Mouse (Mus musculus): ENCODE results near the gene Hs2st1. TPM values are rescaled to one million over a fixed set of nuclear protein-coding genes. Genes with fewer than 3 reads are reported as not detected.

The Hs2st1 gene
- polyA plus RNA-seq, 1 experiment, result 0.11 TPM

DNA sequence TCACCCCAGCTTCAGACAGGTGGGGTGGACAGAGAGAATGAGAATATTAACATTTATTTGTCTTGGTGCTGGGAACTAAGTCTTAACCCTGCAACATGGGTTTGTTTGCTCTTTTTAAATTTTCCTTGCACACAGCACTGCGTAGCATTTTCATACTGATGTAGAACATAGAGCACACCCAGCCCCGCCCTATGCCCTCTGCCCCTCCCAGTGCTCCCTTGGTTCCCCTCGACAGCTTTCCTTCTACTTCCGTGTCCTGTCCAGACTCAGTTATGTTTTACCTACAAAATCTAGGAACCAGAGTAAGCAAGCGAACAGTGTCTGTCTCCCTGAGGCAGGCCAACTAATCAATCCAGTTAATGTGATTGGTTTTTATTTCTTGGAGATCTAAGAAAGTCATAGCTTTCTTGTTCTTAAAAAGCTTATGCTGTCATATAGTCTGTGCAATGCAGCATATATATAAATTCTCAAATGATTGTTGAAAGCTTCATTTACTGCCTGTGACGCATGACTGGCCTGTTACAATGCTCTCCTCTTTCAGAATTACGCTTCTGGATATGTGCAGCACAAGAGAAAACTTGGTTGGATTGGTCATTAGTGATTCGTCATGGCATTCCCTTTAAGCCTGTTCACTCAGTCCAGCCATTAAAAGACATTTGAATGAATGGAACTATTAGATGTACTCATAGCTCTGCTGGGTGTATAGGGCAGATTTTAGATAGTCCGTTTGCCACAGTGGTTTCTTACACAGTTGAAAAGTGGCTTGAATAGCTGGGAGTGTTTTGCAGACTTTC lies 23.2 kb upstream of the Hs2st1 start:
- H3K9me3 ChIP-seq (ENCODE audit: control insufficient read depth, low read length), result peaks cover 6% of the 10 kb centered on the region
- no peak for TF ChIP-seq GATA1 (IDR thresholded peaks at IDR 0.05; ENCODE audit: low read length)
- TF ChIP-seq TAL1 (IDR thresholded peaks at IDR 0.05; ENCODE audit: low read length), result no peak
- H3K27me3 ChIP-seq (ENCODE audit: control insufficient read depth), result no peaks in the 10 kb centered on the region
- H3K4me3 ChIP-seq (replicated peaks), result no peak overlapping the region
- peaks cover 84% of the 10 kb centered on the region for H3K36me3 ChIP-seq (ENCODE audit: control insufficient read depth)
- H3K4me1 ChIP-seq (ENCODE audit: control insufficient read depth), result peaks cover 13% of the 10 kb centered on the region

DNA sequence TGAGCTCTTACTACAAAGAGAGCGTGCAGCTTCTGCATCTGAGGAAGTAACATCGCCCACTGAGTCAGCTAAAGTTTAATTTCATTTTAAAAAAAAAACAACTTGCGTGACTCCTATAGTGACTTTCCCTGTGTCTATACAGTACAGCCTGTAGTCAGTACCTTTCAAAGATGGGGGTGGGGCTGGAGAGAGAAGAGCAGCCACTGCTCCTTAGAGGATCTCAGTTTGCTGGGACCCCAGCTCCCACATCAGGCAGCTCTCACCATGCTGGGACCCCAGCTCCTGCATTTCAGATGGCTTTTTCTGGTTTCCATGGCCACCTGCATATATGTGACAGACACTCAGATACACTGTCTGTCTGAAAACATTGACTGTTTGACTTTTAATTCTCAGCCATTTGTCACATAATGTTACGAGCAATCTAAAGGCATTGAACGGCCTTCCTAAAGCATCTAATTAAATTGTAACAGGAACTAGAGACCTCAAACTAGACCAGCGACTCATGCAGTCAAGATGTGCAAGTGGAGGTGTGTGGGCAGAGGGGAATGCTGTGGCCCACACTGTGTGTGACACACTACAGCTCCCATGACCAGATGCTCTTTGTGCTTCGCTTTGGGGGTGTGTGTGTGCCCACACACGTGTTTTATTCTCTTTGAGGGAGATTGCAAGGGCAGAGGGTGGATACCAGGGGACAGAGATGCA lies 19.4 kb upstream of the Hs2st1 start:
- peaks cover 13% of the 10 kb centered on the region for H3K4me1 ChIP-seq (ENCODE audit: control insufficient read depth)
- H3K9me3 ChIP-seq (ENCODE audit: control insufficient read depth, low read length), result no peaks in the 10 kb centered on the region
- peaks cover 74% of the 10 kb centered on the region for H3K36me3 ChIP-seq (ENCODE audit: control insufficient read depth)
- TF ChIP-seq GATA1 (IDR thresholded peaks at IDR 0.05; ENCODE audit: low read length) (no peak), TAL1 (IDR thresholded peaks at IDR 0.05; ENCODE audit: low read length) (no peak)
- H3K4me3 ChIP-seq (replicated peaks), result no peak overlapping the region
- H3K27me3 ChIP-seq (ENCODE audit: control insufficient read depth), result no peaks in the 10 kb centered on the region

- no peak overlapping the region for H3K4me3 ChIP-seq (replicated peaks)
- peaks cover 14% of the 10 kb centered on the region for H3K4me1 ChIP-seq (ENCODE audit: control insufficient read depth)
- H3K27me3 ChIP-seq (ENCODE audit: control insufficient read depth), result no peaks in the 10 kb centered on the region
- no peaks in the 10 kb centered on the region for H3K9me3 ChIP-seq (ENCODE audit: control insufficient read depth, low read length)
- TF ChIP-seq TAL1 (IDR thresholded peaks at IDR 0.05; ENCODE audit: low read length), result no peak
- no peak for TF ChIP-seq GATA1 (IDR thresholded peaks at IDR 0.05; ENCODE audit: low read length)
- H3K36me3 ChIP-seq (ENCODE audit: control insufficient read depth), result peaks cover 82% of the 10 kb centered on the region
These were observed 16.8 kb upstream of the Hs2st1 start for GRCm38 (mm10) chr3:144586731-144587130.

DNA sequence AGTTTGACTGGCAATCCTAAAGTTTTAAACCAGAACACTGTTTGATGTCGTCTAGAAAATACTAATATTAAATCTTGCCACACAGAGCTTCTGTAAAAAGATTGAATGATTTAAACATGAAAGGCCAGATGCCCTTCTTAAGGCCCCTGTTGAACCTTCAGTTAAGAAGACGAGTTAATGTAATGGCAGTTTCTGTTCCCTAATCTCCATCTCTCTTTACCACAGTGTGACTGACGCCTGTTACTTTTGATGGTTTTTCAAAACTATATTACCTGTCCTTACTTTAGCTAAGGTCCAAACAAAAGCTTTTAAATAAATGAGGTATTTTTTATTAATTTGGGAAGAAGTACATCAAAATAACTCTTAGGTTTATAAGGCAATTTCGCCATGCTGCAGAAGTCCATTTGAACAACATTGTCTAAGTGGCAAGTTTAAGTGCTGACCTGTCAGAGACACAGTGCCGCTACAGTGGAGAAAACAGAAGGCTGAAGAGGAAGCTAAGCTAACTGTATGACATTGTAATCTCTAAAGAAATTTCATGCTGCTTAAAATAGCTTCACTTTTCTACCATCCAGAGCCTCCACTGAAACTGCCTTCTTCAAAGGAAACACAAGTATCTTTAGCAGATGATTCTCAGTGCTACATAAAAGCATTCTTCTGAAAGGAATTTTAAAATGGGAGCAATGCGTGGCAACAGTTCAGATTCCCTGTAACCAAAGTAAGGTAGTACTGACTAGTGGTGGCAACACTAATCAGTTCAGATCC lies 15.0 kb upstream of the Hs2st1 start:
- H3K27me3 ChIP-seq (ENCODE audit: control insufficient read depth), result no peaks in the 10 kb centered on the region
- H3K4me3 ChIP-seq (replicated peaks), result no peak overlapping the region
- TF ChIP-seq GATA1 (IDR thresholded peaks at IDR 0.05; ENCODE audit: low read length) (no peak), TAL1 (IDR thresholded peaks at IDR 0.05; ENCODE audit: low read length) (no peak)
- H3K4me1 ChIP-seq (ENCODE audit: control insufficient read depth), result peaks cover 20% of the 10 kb centered on the region
- no peaks in the 10 kb centered on the region for H3K9me3 ChIP-seq (ENCODE audit: control insufficient read depth, low read length)
- H3K36me3 ChIP-seq (ENCODE audit: control insufficient read depth), result peaks cover 82% of the 10 kb centered on the region

- Histone ChIP-seq H3K36me3 (ENCODE audit: control insufficient read depth) (peaks cover 82% of the 10 kb centered on the region), H3K27me3 (ENCODE audit: control insufficient read depth) (no peaks in the 10 kb centered on the region), H3K9me3 (ENCODE audit: control insufficient read depth, low read length) (no peaks in the 10 kb centered on the region), H3K4me3 (replicated peaks) (no peak overlapping the region), H3K4me1 (ENCODE audit: control insufficient read depth) (peaks cover 24% of the 10 kb centered on the region)
- TF ChIP-seq TAL1 (IDR thresholded peaks at IDR 0.05; ENCODE audit: low read length), result no peak
- no peak for TF ChIP-seq GATA1 (IDR thresholded peaks at IDR 0.05; ENCODE audit: low read length)
These were observed 13.8 kb upstream of the Hs2st1 start for GRCm38 (mm10) chr3:144583789-144584188.

- no peak for TF ChIP-seq GATA1 (IDR thresholded peaks at IDR 0.05; ENCODE audit: low read length)
- TF ChIP-seq TAL1 (IDR thresholded peaks at IDR 0.05; ENCODE audit: low read length), result no peak
- Histone ChIP-seq H3K36me3 (ENCODE audit: control insufficient read depth) (peaks cover 86% of the 10 kb centered on the region), H3K9me3 (ENCODE audit: control insufficient read depth, low read length) (no peaks in the 10 kb centered on the region), H3K4me3 (replicated peaks) (no peak overlapping the region), H3K4me1 (ENCODE audit: control insufficient read depth) (peaks cover 27% of the 10 kb centered on the region), H3K27me3 (ENCODE audit: control insufficient read depth) (no peaks in the 10 kb centered on the region)
These were observed 12.3 kb upstream of the Hs2st1 start for GRCm38 (mm10) chr3:144582306-144582705.

DNA sequence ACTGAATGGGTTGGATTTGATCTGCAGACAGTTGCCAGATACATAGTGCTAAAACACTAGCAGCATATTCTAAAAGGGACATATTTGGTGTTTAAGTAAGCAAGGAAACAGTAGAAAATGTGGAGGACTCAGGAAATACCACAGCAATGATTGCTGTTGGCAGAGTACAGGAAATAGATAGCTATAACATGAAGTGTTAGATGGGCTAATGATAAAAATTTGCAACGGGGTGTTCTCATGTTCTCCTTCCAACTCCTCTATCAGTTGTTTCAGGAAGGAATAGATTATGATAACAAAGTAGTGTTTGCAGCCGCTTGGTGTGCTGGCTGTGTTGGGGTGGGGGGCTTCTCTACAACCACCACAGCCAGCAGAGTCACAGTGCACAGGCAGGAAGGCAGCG lies 11.9 kb upstream of the Hs2st1 start:
- TF ChIP-seq TAL1 (IDR thresholded peaks at IDR 0.05; ENCODE audit: low read length) (no peak), GATA1 (IDR thresholded peaks at IDR 0.05; ENCODE audit: low read length) (no peak)
- H3K9me3 ChIP-seq (ENCODE audit: control insufficient read depth, low read length), result no peaks in the 10 kb centered on the region
- H3K27me3 ChIP-seq (ENCODE audit: control insufficient read depth), result no peaks in the 10 kb centered on the region
- peaks cover 86% of the 10 kb centered on the region for H3K36me3 ChIP-seq (ENCODE audit: control insufficient read depth)
- H3K4me1 ChIP-seq (ENCODE audit: control insufficient read depth), result peaks cover 29% of the 10 kb centered on the region
- H3K4me3 ChIP-seq (replicated peaks), result no peak overlapping the region

- H3K4me1 ChIP-seq (ENCODE audit: control insufficient read depth), result peaks cover 32% of the 10 kb centered on the region
- H3K36me3 ChIP-seq (ENCODE audit: control insufficient read depth), result peaks cover 83% of the 10 kb centered on the region
These were observed 10.3 kb upstream of the Hs2st1 start for GRCm38 (mm10) chr3:144580281-144580680.

DNA sequence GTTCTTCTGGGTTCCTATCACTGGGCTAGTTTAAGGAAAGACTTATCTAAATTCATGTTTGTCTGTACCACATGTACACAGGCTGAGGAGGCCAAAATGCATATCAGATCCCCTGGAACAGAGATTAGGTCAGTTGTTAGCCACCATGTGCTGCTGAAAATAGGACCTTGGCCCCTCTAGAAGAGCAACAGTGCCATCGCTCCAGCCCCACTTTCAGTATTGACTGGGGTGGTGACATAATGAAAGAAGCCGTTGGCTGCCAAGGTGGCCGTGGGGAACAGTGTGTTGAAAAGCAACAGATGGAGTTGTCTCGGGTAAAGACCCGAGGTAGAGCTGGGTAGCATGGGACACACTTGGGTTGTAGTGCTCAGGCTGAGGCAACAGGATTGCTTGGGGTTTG lies 9.8 kb upstream of the Hs2st1 start:
- Histone ChIP-seq H3K36me3 (ENCODE audit: control insufficient read depth) (peaks cover 84% of the 10 kb centered on the region), H3K4me3 (replicated peaks) (no peak overlapping the region), H3K4me1 (ENCODE audit: control insufficient read depth) (peaks cover 32% of the 10 kb centered on the region), H3K27me3 (ENCODE audit: control insufficient read depth) (no peaks in the 10 kb centered on the region), H3K9me3 (ENCODE audit: control insufficient read depth, low read length) (no peaks in the 10 kb centered on the region)
- TF ChIP-seq TAL1 (IDR thresholded peaks at IDR 0.05; ENCODE audit: low read length) (no peak), GATA1 (IDR thresholded peaks at IDR 0.05; ENCODE audit: low read length) (no peak)

More at GRCm38 (mm10) chr3:144580281-144580680, 10.3 kb upstream of the Hs2st1 start:
- no peak for TF ChIP-seq GATA1 (IDR thresholded peaks at IDR 0.05; ENCODE audit: low read length)
- TF ChIP-seq TAL1 (IDR thresholded peaks at IDR 0.05; ENCODE audit: low read length), result no peak
- Histone ChIP-seq H3K4me3 (replicated peaks) (no peak overlapping the region), H3K9me3 (ENCODE audit: control insufficient read depth, low read length) (no peaks in the 10 kb centered on the region), H3K27me3 (ENCODE audit: control insufficient read depth) (no peaks in the 10 kb centered on the region)

All from erythroblast, embryonic 14.5 days (primary cell).